Mouse (Mus musculus): ENCODE measurements around the gene Lsg1. TPM values are rescaled to one million over a fixed set of nuclear protein-coding genes. Genes with fewer than 3 reads are reported as not detected.

Lsg1 gene
- polyA plus RNA-seq, 1 experiment from 2014 or later, result 61.1 TPM

DNA sequence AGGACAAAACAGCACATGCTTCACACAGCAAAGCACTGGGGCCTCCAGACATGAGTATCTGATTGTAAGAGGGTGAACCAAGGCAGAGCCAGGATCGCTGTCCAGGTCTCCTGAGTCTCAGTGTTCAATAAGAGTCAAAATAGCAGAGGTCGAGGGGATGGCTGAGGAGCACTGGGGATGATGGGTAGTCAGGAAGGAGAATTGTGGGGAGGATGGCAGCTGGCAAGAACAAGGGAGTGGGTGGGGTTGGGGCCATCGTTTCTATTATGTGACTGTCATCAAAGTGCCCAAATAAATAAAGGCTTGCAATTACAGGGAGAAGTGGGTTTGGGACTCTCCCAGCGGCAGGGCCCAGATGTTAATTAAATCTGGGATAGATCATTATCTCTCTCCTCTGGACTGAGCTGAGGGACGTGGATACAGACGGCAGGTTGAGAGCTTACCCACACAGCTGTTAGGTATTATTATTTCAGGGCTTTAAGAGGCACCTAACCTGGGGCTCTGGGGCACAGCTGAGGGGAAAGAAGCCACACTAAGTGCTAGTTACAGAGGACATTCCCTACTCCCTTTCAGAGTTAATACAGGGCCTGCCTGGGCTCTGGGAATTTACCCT is 27.4 kb upstream of the Lsg1 start:
- 8% methylated on average over 6 of the region's 6 CpGs for WGBS
- no peaks in the 10 kb centered on the region for H3K9me3 ChIP-seq (ENCODE audit: control insufficient read depth, low read length)
- peak; percentile 50; the same call in 1 of the 2 replicates for ATAC-seq

DNA sequence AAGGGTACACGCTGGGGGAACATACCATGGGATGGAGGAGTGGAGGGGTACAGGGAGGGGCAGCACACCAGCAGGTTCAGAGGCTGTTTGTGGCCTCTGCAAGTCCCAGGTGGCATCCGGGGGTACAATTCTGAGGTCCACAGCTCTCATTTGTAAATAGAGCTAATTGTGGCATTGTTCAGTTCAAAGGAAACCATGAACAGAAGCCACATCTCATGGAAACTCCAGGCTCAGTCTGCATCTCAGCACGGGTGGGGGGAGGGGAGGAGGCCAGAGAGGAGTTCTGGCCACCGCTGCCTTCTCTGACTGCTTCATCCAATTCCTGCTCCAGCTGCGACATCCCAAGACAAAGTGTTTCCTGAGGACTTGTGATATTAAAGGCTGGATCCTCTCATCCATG is 26.7 kb upstream of the Lsg1 start:
- WGBS, result 19% methylated on average over 5 of the region's 5 CpGs
- H3K4me3 ChIP-seq (replicated peaks; ENCODE audit: low read length), result no peak overlapping the region
- H3K9me3 ChIP-seq (ENCODE audit: control insufficient read depth, low read length), result no peaks in the 10 kb centered on the region
- no peak overlapping the region for H3K4me2 ChIP-seq (ENCODE audit: low read length)
- H3K36me3 ChIP-seq (ENCODE audit: control insufficient read depth, insufficient read depth), result no peaks in the 10 kb centered on the region
- no peaks in the 10 kb centered on the region for H3K27me3 ChIP-seq (replicated peaks; ENCODE audit: control insufficient read depth, insufficient read depth, low read length)
- no peak overlapping the region for H3K27ac ChIP-seq (ENCODE audit: low read length)
- ATAC-seq, result no peak
- H3K9ac ChIP-seq (replicated peaks; ENCODE audit: low read depth, low read length), result no peak overlapping the region
- H3K4me1 ChIP-seq (replicated peaks; ENCODE audit: control insufficient read depth, insufficient read depth, low read length), result 0 out of 2 replicates have a peak, but pooled peaks cover 2% of the 10 kb centered on the region

More for the DNA sequence above, 27.4 kb upstream of the Lsg1 start:
- Histone ChIP-seq H3K9ac (replicated peaks; ENCODE audit: low read depth, low read length) (no peak overlapping the region), H3K4me3 (replicated peaks; ENCODE audit: low read length) (no peak overlapping the region), H3K27me3 (replicated peaks; ENCODE audit: control insufficient read depth, insufficient read depth, low read length) (no peaks in the 10 kb centered on the region), H3K36me3 (ENCODE audit: control insufficient read depth, insufficient read depth) (no peaks in the 10 kb centered on the region), H3K4me2 (ENCODE audit: low read length) (no peak overlapping the region), H3K4me1 (replicated peaks; ENCODE audit: control insufficient read depth, insufficient read depth, low read length) (0 out of 2 replicates have a peak, but pooled peaks cover 2% of the 10 kb centered on the region), H3K27ac (ENCODE audit: low read length) (no peak overlapping the region)

DNA sequence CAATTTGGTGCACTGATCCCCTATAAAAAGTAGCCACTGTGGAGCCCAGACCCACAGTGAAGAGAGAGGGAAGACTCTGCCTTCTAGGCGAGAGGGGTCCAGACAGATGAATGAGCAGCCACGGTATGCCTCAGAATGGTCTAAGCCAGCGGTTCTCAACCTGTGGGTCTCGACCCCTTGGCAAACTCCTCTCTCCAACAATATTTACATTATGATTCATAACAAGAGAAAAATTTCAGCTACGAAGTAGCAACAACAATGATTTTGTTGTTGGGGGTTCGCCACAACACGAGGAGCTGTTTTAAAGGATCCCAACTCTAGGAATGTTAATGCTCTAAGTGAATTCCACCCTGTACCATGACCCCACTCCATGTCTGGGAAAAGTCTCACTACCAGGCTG is 25.7 kb upstream of the Lsg1 start:
- Histone ChIP-seq H3K4me1 (replicated peaks; ENCODE audit: control insufficient read depth, insufficient read depth, low read length) (0 out of 2 replicates have a peak, but pooled peaks cover 2% of the 10 kb centered on the region), H3K4me2 (ENCODE audit: low read length) (no peak overlapping the region), H3K4me3 (replicated peaks; ENCODE audit: low read length) (no peak overlapping the region), H3K36me3 (ENCODE audit: control insufficient read depth, insufficient read depth) (no peaks in the 10 kb centered on the region), H3K27me3 (replicated peaks; ENCODE audit: control insufficient read depth, insufficient read depth, low read length) (no peaks in the 10 kb centered on the region), H3K9ac (replicated peaks; ENCODE audit: low read depth, low read length) (no peak overlapping the region), H3K27ac (ENCODE audit: low read length) (no peak overlapping the region), H3K9me3 (ENCODE audit: control insufficient read depth, low read length) (no peaks in the 10 kb centered on the region)
- no peak for ATAC-seq
- 87% methylated on average over 7 of the region's 7 CpGs for whole genome bisulfite sequencing

DNA sequence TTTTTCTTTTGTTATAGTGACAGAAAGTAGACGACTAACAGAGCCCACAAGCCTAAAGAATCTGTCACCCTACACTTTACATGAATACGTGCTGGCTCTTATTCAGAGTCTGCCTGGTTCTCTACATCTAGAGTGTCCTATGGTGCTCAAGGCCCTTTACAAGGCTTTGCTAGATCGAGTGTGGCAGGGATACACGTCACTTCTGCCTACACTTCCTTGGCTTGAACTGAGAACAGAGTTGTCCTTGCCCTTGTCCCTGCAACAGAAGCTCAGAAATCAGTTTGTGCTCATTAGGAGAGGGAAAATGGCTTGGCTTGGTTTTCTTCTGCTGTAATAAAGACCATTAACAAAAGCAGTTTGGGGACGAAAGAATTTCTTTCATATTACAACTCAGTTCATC is 23.9 kb upstream of the Lsg1 start:
- no peak for ATAC-seq
- Histone ChIP-seq H3K9ac (replicated peaks; ENCODE audit: low read depth, low read length) (no peak overlapping the region), H3K4me3 (replicated peaks; ENCODE audit: low read length) (no peak overlapping the region), H3K27ac (ENCODE audit: low read length) (no peak overlapping the region), H3K9me3 (ENCODE audit: control insufficient read depth, low read length) (no peaks in the 10 kb centered on the region), H3K4me2 (ENCODE audit: low read length) (no peak overlapping the region), H3K27me3 (replicated peaks; ENCODE audit: control insufficient read depth, insufficient read depth, low read length) (no peaks in the 10 kb centered on the region), H3K36me3 (ENCODE audit: control insufficient read depth, insufficient read depth) (no peaks in the 10 kb centered on the region), H3K4me1 (replicated peaks; ENCODE audit: control insufficient read depth, insufficient read depth, low read length) (0 out of 2 replicates have a peak, but pooled peaks cover 2% of the 10 kb centered on the region)
- WGBS, result 75% methylated on average over 5 of the region's 5 CpGs

DNA sequence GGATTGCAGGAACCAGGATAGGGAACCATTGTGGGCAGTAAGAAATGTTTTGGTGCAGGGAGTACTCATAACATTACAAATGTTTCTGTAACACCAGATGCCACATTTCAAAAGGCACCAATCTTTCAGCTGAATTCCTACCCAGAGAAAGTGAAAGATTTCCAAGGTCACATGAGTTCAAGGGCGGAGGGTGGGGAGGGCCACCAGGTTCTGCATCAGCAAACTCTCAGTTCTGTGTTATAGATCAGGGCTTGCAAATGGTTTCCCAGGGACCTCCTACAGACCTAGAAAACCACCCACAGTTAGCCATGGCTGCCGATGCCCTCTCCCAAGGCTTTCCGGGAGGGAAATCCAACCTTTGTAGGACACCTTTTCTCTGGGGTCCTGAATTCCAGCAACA is 20.5 kb upstream of the Lsg1 start:
- H3K27ac ChIP-seq (ENCODE audit: low read length), result no peak overlapping the region
- no peaks in the 10 kb centered on the region for H3K36me3 ChIP-seq (ENCODE audit: control insufficient read depth, insufficient read depth)
- H3K27me3 ChIP-seq (replicated peaks; ENCODE audit: control insufficient read depth, insufficient read depth, low read length), result peaks cover 1% of the 10 kb centered on the region; the same call in 1 of the 2 replicates
- H3K9me3 ChIP-seq (ENCODE audit: control insufficient read depth, low read length), result no peaks in the 10 kb centered on the region
- no peak overlapping the region for H3K4me3 ChIP-seq (replicated peaks; ENCODE audit: low read length)
- H3K9ac ChIP-seq (replicated peaks; ENCODE audit: low read depth, low read length), result no peak overlapping the region
- H3K4me2 ChIP-seq (ENCODE audit: low read length), result no peak overlapping the region
- no peak for ATAC-seq
- WGBS, result 85% methylated on average over 3 of the region's 3 CpGs
- 0 out of 2 replicates have a peak, but pooled peaks cover 3% of the 10 kb centered on the region for H3K4me1 ChIP-seq (replicated peaks; ENCODE audit: control insufficient read depth, insufficient read depth, low read length)

DNA sequence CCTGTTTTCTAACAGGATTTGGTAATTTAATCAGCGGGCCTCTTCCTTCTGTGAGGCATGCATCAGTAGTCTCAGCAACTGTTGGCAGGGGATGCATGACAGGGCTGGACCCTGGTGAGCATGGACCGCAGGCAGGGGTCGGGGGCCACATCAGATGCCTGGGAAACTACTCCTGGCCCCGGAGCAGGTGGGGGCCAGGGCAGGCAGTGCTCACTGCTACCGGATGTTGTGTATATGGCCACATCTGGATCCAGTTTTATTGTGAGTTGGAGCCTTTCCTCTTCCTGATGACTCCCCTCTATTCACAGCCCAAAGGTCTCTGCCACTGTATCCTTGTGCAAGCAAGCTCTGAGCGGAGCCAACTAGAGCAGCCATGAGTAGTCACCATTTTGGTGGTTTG is 18.1 kb upstream of the Lsg1 start:
- Histone ChIP-seq H3K27me3 (replicated peaks; ENCODE audit: control insufficient read depth, insufficient read depth, low read length) (peaks cover 18% of the 10 kb centered on the region), H3K27ac (ENCODE audit: low read length) (no peak overlapping the region), H3K4me2 (ENCODE audit: low read length) (no peak overlapping the region), H3K4me1 (replicated peaks; ENCODE audit: control insufficient read depth, insufficient read depth, low read length) (peaks cover 21% of the 10 kb centered on the region), H3K4me3 (replicated peaks; ENCODE audit: low read length) (no peak overlapping the region), H3K36me3 (ENCODE audit: control insufficient read depth, insufficient read depth) (no peaks in the 10 kb centered on the region), H3K9me3 (ENCODE audit: control insufficient read depth, low read length) (peaks cover 2% of the 10 kb centered on the region; the same call in 1 of the 2 replicates), H3K9ac (replicated peaks; ENCODE audit: low read depth, low read length) (no peak overlapping the region)
- no peak for ATAC-seq
- 79% methylated on average over 6 of the region's 6 CpGs for WGBS

DNA sequence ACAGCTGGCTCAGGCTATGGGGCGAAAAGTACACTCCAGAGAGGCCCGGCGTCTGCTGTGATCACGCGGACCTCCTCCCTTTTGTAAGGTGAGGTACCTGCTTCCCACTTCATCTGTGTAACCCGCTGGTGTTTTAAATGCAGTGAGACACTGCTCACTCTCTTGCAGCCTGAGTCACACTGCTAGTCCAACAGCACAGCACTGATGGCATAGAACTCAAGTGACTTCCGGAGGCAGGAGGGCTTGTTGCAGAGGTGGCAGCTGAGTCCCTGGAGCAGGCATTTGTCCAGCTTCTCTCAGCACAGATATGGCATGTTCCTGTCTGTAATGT is 17.4 kb upstream of the Lsg1 start:
- no peak for ATAC-seq
- no peak overlapping the region for H3K9ac ChIP-seq (replicated peaks; ENCODE audit: low read depth, low read length)
- H3K27ac ChIP-seq (ENCODE audit: low read length), result no peak overlapping the region
- H3K9me3 ChIP-seq (ENCODE audit: control insufficient read depth, low read length), result peaks cover 2% of the 10 kb centered on the region; the same call in 1 of the 2 replicates
- WGBS, result 73% methylated on average over 7 of the region's 7 CpGs
- H3K4me2 ChIP-seq (ENCODE audit: low read length), result no peak overlapping the region
- peaks cover 28% of the 10 kb centered on the region for H3K4me1 ChIP-seq (replicated peaks; ENCODE audit: control insufficient read depth, insufficient read depth, low read length)
- peaks cover 20% of the 10 kb centered on the region for H3K27me3 ChIP-seq (replicated peaks; ENCODE audit: control insufficient read depth, insufficient read depth, low read length)
- H3K36me3 ChIP-seq (ENCODE audit: control insufficient read depth, insufficient read depth), result no peaks in the 10 kb centered on the region
- no peak overlapping the region for H3K4me3 ChIP-seq (replicated peaks; ENCODE audit: low read length)

DNA sequence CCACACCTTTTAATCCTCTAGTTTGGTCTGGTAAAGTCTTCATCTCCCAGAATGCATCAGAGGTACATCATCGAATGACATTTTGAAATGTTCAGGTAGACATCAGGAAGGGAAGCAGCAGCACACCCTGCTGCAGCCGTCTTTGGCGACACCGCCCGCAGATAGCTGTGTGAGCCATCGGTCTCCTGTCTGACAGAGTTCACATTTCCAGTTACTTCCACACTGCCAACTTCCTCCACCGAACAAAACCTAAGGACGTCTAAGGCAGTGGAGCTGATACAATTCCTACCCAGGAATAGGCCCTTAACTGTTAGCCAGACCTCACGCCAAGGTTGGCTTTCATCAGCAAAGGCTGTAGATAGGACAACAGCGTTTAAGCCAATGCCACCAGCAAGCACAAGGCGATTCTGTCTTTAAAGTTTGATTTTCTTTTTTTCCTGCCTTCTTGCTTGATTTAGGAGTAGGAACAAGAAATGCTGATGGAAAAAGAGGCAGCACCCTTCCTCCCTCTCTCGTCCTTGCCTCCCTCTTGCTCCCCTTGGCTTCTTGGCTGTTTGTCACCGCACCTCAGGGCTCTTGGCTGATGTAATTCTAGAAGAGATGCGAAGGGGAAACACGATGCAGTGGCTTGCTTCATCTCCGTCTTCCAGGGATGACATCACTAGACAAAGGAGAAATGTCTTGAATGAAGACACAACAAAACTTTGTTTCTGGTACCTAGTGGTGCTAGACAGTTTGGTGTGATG is 16.8 kb upstream of the Lsg1 start:
- Histone ChIP-seq H3K27ac (ENCODE audit: low read length) (no peak overlapping the region), H3K27me3 (replicated peaks; ENCODE audit: control insufficient read depth, insufficient read depth, low read length) (peaks cover 20% of the 10 kb centered on the region)
- 80% methylated on average over 16 of the region's 16 CpGs for WGBS

DNA sequence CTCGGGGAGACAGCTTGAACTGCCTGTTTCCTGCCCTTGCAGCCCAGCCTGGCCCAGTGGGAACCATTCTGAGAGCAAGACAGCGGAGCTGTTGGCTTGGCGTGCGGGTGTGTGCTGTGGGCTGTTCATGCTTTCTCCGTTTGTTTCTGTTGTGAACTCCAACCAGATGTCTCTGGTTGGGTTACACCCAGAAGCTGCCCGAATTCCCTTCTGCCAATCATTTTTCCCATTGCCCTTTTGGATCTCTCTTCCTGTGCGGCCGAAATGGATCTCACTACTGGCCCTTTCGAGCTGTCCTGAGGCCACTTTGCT is 16.1 kb upstream of the Lsg1 start:
- H3K9ac ChIP-seq (replicated peaks; ENCODE audit: low read depth, low read length), result no peak overlapping the region
- peaks cover 24% of the 10 kb centered on the region for H3K27me3 ChIP-seq (replicated peaks; ENCODE audit: control insufficient read depth, insufficient read depth, low read length)
- peaks cover 2% of the 10 kb centered on the region; the same call in 1 of the 2 replicates for H3K9me3 ChIP-seq (ENCODE audit: control insufficient read depth, low read length)
- 64% methylated on average over 9 of the region's 9 CpGs for WGBS
- ATAC-seq, result no peak
- no peak overlapping the region for H3K4me3 ChIP-seq (replicated peaks; ENCODE audit: low read length)
- H3K4me1 ChIP-seq (replicated peaks; ENCODE audit: control insufficient read depth, insufficient read depth, low read length), result peaks cover 30% of the 10 kb centered on the region
- H3K27ac ChIP-seq (ENCODE audit: low read length), result no peak overlapping the region
- no peak overlapping the region for H3K4me2 ChIP-seq (ENCODE audit: low read length)
- no peaks in the 10 kb centered on the region for H3K36me3 ChIP-seq (ENCODE audit: control insufficient read depth, insufficient read depth)

More for the DNA sequence above, 16.8 kb upstream of the Lsg1 start:
- no peak for ATAC-seq
- Histone ChIP-seq H3K4me3 (replicated peaks; ENCODE audit: low read length) (no peak overlapping the region), H3K36me3 (ENCODE audit: control insufficient read depth, insufficient read depth) (no peaks in the 10 kb centered on the region), H3K9me3 (ENCODE audit: control insufficient read depth, low read length) (peaks cover 2% of the 10 kb centered on the region; the same call in 1 of the 2 replicates), H3K4me2 (ENCODE audit: low read length) (no peak overlapping the region), H3K9ac (replicated peaks; ENCODE audit: low read depth, low read length) (no peak overlapping the region), H3K4me1 (replicated peaks; ENCODE audit: control insufficient read depth, insufficient read depth, low read length) (peaks cover 30% of the 10 kb centered on the region)
